Mouse (Mus musculus) adrenal gland, postnatal 14 days (tissue): ENCODE measurements at regions not wholly inside any gene's neighbourhood (a gene's known extent, or its start where the extent isn't known, plus 50 kb on each side); places are given as distances from the start of the nearest gene placed in this dataset.
A peak's percentile ranks its signal among the peaks of the same experiment; 100 is the strongest.

Experiments used
- DNase-seq: peaks from one replicate; pipeline ENCODE4 v3.0.0; 2021; ENCODE audit warnings: mixed read lengths

- no peak for DNase-seq
Measured at GRCm38 (mm10) chr12:70719255-70719654, 106.1 kb upstream of the Frmd6 start.

- no peak for DNase-seq
Measured at GRCm38 (mm10) chr12:70720178-70720894, 105.0 kb upstream of the Frmd6 start.

GRCm38 (mm10) chr12:70725326-70725725 is 100.0 kb upstream of the Frmd6 start:
- DNase-seq: peak; percentile 65

- DNase-seq: no peak
Measured at GRCm38 (mm10) chr12:70727496-70728259, 97.6 kb upstream of the Frmd6 start.

- DNase-seq: no peak
Measured at GRCm38 (mm10) chr12:70728407-70728806, 96.9 kb upstream of the Frmd6 start.

GRCm38 (mm10) chr12:70729961-70730360 is 95.4 kb upstream of the Frmd6 start:
- peak; percentile 44 for DNase-seq

- DNase-seq: no peak
Measured at GRCm38 (mm10) chr12:70731498-70731897, 93.8 kb upstream of the Frmd6 start.

- peak; percentile 31 for DNase-seq
Measured at GRCm38 (mm10) chr12:70732591-70732990, 92.7 kb upstream of the Frmd6 start.

- no peak for DNase-seq
Measured at GRCm38 (mm10) chr12:70738554-70738953, 86.8 kb upstream of the Frmd6 start.

GRCm38 (mm10) chr12:70739316-70739715 is 86.0 kb upstream of the Frmd6 start:
- peak; percentile 37 for DNase-seq

- DNase-seq: no peak
Measured at GRCm38 (mm10) chr12:70739766-70740165, 85.5 kb upstream of the Frmd6 start.

- DNase-seq: peak; percentile 47
Measured at GRCm38 (mm10) chr12:70742836-70743235, 82.5 kb upstream of the Frmd6 start.

- DNase-seq: peak; percentile 47
Measured at GRCm38 (mm10) chr12:70745681-70746080, 79.6 kb upstream of the Frmd6 start.

GRCm38 (mm10) chr12:70749651-70750050 is 75.7 kb upstream of the Frmd6 start:
- DNase-seq: peak; percentile 63

- DNase-seq: no peak
Measured at GRCm38 (mm10) chr12:70750651-70751578, 74.4 kb upstream of the Frmd6 start.

GRCm38 (mm10) chr12:70752266-70752910 is 72.9 kb upstream of the Frmd6 start:
- peak; percentile 22 for DNase-seq

GRCm38 (mm10) chr12:70752911-70753290 is 72.4 kb upstream of the Frmd6 start:
- DNase-seq: no peak

GRCm38 (mm10) chr12:70753458-70753857 is 71.9 kb upstream of the Frmd6 start:
- no peak for DNase-seq

GRCm38 (mm10) chr12:70758080-70758479 is 67.2 kb upstream of the Frmd6 start:
- DNase-seq: no peak

- DNase-seq: no peak
Measured at GRCm38 (mm10) chr12:70763542-70763941, 61.8 kb upstream of the Frmd6 start.

GRCm38 (mm10) chr12:70766319-70766718 is 59.0 kb upstream of the Frmd6 start:
- peak; percentile 23 for DNase-seq

GRCm38 (mm10) chr12:70767959-70768358 is 57.4 kb upstream of the Frmd6 start:
- peak; percentile 33 for DNase-seq
